Mouse (Mus musculus): Measurements from ENCODE around the gene Zfp78.

Zfp78 gene

DNA sequence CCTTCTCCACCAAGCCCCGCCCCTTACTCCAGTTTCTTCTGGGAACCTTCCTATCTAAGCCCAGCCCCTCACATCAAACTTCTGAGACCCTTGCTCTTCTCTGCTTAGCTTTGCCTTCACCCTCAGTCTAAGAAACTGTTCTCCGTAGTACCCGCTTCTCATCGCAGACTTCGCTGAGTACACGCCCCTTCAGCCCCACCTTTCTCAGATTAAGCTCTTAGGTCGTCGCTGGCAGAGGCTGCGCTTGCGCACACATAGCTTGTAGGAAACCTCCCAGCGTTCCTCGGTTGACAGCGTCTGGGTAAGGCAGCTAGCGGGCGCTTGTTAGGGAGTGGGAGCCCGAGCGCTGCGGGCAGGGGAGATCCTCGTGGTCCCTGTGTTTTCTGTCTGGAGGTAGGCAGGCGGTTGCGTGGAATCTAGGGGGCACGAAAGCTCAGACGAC is at the start of gene Zfp78:
TSS of gene Zfp78 (plus strand) at position 234 of the 442 bp plus-strand sequence.
- under 1% methylated on average over 23 of the region's 23 CpGs for WGBS

DNA sequence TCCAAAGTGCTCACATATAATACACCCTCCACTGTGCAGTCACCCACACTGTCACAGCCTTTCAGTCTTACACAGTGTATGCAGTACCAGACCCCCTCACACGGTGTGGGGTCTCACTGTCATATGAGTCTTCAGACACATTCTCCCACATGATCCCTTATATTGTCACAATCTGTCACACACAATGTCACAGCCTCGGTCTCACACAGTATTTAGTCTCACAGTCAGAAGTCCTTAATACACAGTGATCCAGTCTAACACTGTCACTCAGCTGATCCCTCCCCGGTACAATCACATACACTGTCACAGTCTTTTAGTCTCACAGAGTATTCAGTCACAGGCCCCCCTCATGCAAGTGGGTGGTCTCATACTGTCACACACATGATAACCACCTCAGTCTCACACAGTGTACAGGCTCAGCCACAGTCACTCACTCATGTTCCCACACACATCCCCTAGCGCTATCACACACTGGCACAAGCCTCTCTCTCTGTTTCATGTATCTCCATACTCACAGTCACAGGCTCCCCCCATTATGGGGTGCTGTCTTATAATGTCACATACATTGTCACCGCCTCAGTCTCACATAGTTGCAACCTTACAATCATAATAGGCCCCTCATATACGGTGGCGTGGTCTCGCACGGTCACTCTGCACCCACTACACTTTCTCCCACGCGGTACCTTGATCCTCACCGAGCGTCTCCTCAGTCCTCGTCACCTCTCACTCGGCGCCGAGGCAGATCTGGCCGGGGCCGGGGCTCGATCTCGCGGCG is 32.4 kb upstream of the Zfp78 start:
- 7% methylated on average over 23 of the region's 23 CpGs for WGBS

DNA sequence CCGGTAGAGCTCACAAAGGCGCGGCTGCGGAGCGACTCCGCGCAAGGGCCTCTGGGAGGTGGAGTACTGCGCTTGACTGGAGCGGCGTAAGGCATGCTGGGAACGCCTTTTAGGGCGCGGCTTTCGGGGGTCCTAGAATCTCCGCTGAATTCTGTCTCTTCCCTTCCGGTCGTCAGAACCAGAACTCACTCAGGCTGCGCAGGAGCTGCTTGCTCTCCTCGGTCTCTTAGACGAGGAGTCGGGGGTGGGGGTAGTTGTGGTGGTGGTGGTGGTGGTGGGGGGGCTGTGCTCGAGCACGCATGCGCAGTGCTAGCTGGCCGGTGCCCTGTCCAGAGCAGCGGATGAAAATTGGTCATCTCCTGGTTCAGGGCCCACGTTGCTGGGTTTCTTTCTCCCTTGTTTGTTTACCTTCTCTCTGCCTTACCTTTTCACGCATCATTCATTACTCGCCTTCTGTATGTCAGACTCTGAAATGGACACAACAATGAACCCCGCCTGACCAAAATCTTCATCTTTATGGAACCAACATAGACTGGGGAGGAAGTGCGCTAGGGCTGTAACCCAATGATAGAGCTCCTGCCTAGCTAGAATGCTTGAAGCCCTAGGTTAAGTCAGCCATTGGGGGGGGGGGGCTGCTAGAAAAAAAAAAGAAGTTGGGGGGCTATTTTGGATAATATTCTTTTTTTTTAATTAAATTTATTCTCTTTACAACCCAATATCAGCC is 31.7 kb upstream of the Zfp78 start, which contains the start of gene Zfp583:
TSS of gene Zfp583 (minus strand) at position 53 of the 724 bp plus-strand sequence.
- WGBS = 5% methylated on average over 31 of the region's 31 CpGs

DNA sequence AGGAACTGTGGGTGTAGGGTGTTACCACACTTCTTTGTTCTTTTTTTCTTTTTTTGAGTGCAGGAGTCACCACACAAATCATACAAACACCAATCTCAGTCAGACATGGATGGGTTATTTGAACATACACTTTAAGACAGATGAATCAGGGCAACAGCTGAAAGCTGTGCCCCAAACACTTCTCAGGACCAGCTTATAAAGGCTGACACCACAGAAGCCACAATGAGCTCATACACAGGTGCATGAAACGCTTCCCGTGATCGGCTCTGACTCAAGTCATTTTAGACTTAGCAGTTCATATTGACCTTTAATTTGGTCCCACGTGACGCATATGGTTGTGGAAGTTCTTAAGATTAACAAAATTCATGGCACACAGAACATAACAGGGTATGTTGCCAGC is 23.2 kb upstream of the Zfp78 start:
- 88% methylated on average over 5 of the region's 5 CpGs for whole genome bisulfite sequencing

DNA sequence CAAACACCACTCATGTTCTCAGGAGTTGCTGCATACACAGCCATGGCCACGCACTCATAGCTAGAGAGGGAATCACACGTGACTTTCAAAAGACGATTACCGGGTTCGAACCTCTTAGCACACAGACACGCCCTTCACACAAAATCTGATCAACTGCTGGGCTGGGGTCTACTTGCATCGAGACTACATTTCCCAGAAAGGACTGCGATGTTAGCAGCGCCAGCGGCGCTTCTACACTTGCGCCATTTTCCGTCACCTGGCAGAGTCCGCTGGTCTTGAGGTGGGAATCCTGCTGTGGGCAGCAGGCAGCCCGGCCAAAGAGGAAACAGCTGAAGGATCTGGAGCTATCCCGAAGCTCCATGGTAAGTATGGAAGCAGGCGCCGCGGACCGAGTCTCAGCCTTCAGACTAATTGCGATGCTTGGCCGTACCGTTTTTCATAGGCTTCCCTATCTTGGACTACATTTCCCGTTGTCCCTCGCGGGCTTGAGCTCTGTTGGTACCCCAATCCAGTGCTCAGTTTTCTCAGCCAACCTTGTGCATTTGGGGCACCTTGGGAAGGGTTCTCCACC is 19.5 kb upstream of the Zfp78 start, which contains the start of gene Gm3854:
TSS of gene Gm3854 (plus strand) at position 259 of the 571 bp plus-strand sequence.
- WGBS = under 1% methylated on average over 26 of the region's 26 CpGs

DNA sequence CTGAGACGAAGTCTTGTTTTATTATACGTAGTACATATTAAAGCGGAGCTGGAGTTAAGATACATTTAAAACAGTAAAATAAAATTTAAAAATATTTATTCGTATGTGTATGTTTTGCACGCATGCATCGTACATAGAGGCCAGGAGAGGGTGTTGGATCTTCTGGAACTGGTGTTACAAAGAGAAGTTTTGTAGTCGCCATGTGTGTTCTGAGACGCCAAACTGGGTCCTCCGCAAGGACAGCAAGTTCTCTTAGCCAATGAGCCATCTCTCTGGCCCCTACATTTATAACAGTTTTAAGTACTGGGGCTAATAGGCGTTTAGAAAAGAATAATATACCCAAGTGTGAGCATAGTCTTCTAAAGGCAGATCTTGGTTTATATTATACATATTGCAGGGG is 19.0 kb upstream of the Zfp78 start:
- WGBS = 21% methylated on average over 10 of the region's 10 CpGs

DNA sequence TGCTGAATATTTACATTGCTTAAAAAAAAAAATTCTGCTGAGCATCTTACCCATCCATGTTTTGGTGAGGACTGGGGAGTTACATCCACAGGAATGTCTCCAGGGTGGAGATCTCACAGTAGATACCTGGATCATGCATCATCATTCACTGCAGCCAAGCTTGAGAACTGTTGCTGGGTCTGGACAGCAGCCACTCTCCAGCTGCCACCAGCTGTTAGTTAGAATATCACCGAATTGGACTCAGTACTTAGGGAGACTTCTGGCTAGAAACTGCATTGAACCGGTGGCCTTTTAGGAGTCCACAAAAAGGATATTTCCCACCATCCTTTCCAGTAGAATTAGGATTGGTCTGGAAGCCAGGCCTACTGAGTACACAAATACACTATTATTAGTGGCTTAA is 5.0 kb upstream of the Zfp78 start:
- WGBS = 52% methylated on average over 2 of the region's 2 CpGs

DNA sequence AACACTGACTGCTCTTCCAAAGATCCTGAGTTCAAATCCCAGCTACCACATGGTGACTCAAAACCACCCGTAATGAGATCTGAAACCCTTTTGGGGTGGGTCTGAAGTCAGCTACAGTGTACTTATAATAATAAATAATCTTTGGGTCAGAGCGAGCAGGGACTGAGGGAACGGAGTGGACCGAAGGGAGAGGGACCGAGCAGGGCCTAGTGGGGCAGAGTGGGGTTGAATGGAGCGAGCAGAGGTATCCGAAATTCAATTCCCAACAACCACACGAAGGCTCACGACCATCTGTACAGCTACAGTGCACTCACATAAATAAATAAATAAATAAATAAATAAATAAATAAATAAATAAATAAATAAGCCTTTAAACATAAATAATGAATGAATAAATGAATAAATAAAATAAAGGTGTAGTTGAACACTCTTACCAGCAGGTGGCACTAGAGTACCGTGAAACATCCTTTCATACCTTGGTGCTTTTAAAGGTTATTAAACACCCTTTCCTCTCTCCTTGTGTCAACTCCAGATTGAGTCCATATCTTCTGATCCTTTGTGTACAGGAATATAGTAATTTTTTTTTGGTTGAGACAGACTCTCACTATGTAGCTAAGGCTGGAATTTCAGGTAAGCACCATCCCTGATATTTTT is 4.0 kb upstream of the Zfp78 start:
- 48% methylated on average over 10 of the region's 10 CpGs for WGBS

DNA sequence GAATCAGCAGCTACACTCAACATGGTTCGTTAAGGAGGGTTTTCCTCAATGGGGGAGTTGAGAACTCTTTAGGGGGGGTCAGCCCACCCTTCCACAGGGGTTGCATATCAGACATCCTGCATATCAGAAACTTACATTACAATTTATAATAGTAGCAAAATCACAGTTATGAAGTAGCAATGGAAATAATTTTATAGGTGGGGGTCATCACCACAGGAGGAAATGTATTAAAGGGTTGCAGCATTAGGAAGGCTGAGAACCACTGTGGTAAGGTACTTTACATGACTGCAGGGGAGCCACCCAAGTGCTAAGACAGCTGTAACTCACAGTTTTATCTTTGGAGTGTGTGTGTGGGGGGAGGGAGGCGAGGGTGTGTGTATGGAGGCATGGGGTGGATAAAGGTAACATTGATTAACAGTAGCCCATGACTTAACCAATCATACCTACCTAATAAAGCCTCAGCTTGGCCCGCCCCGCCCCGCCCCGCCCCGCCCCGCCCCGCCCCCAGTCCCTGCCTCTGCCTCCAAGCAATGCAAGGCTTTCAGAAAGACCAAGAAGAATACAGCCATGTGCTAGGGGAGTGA is 2.5 kb upstream of the Zfp78 start:
- 18% methylated on average over 9 of the region's 9 CpGs for WGBS

DNA sequence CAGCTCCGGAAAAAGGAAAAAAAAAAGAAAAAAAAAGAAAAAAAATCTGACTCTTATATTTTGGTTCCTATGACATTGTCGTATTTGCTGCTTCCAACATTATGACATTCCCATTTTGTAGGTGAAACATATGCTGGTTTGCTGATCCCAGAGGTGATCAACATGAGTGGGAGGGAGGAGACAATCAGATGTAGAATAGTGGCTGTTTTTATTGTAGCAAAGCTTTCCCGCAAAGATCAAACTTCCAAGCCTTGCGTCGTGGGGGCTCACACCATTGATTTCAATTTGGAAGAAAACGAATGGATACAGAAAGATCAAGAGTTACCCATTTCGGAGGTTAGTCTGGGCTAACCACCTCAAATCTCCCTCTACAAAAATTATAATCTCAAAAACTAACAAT is 1.3 kb upstream of the Zfp78 start:
- WGBS = 15% methylated on average over 7 of the region's 7 CpGs

DNA sequence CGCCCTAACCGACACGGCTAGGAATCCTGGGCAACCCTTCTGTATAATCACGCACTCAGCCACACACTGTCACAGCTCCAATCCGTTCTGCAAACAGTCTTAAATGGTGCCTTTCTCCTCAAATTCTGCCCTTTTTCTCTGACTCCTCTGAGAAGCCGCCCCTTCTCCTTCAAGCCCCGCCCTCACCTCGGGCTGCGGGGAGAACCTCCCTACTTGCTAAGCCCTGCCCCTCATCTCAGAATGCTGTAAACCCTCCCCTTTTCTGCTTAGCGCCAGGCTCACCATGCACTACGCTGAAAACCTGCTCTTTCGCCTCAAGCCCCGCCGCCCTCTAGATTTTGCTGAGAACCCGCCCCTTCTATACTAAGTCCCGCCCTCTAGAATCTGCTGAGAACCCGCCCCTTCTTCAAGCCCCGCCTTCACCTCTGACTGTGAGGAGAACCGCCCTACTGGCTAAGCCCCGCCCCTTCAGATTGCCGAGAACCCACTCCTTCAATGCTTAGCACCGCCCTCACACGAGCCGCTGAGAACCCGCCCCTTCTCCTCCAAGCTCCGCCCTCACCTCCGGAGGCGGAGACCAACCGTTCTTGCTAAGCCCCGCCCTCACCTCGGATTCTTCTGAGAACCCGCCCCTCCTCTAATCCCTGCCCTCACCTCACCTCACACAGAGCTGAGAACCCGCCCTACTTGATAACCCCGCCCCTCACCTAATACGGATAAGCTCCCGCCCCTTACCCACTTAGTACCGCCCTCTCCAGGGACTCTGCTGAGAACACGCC is 623 bp upstream of the Zfp78 start:
- WGBS = under 1% methylated on average over 38 of the region's 38 CpGs

DNA sequence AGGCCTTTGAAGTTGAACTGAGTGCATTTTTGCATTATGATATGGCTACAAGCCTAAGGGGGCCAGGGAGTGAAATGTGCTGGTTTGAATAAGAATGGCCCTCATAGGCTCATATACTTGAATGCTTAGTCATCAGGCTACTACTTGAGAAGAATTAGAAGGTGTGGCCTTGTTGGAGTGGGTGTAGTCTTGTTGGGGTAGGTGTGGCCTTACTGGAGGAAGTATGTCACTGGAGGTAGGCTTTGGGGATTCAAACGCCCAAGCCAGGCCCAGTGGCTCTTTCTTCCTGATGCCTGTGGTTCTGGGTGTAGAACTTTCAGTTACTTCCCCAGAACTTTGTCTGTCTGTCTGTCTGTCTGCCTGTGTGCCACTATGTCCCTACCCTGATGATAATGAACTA is 1.7 kb downstream of the Zfp78 start:
- WGBS = 61% methylated on average over 1 of the region's 1 CpGs

DNA sequence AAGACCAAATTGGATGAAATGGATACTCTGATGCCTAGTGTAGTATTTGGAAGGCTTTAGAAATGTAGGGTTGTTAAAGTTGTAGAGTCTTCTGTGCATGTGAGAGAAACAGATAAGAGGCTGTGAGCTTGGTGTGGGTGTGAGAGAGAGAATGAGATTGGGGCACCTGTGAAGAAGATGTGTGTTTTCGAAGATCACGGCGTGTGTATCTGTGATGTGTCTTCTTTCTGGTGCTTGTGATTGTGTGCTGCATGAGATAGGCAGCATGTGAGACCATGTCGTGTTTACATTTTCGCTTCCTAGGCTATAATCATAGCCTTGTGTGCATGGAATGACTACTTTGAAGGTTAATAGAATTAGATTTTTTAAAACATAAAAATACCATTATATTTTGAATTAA is 4.1 kb downstream of the Zfp78 start:
- WGBS = 94% methylated on average over 5 of the region's 5 CpGs

DNA sequence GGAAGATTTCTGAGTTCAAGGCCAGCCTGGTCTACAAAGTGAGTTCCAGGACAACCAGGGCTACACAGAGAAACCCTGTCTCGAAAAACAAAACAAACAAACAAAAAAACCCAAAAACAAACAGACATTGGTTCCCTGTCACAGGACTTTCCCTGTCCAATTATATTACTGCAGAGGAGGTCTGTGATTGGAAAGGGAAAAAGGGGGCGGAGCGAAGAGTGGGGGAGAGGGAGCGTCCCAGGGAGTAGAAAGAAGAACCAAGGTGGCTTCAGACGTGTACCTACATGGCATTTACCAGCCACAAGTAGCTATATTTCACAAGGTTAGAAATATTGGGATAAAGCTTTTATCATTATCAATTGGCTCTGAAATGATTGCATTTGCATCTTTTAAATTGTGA is 5.1 kb downstream of the Zfp78 start:
- WGBS = 91% methylated on average over 5 of the region's 5 CpGs

DNA sequence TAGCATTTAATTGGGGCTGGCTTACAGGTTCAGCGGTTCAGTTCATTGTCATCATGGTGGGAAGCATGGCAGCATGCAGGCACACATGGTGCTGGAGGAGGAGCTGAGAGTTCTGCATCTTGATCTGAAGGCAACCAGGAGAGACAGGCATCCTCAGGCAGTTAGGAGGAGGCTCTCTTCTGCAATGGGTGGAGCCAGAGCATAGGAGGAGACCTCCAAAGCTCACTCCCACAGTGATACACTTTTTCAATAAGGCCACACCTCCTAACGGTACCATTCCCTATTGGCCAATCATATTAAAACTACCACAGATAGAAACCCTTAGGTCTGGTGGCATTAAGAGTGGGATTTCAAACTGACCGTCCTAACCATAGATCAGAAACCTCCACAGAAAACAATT is 6.4 kb downstream of the Zfp78 start:
- WGBS = 87% methylated on average over 3 of the region's 3 CpGs

DNA sequence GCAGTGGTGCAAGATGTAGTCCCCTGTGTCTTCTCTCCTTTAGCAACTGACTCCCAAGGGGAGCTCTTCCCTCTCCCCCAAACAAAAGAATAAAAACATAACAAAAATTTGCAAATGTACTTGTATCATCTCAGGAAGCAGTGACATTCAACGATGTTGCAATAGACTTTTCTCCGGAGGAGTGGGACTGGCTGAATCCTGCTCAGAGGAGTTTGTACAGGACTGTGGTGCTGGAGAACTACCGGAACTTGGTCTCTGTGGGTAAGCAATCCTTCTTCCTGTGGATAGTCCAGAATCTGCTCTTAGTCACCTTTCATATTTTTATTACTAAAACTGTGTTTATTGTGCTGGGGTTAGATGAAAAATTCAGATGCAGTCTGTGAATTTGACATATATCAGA is 9.9 kb downstream of the Zfp78 start:
- WGBS = 91% methylated on average over 3 of the region's 3 CpGs

DNA sequence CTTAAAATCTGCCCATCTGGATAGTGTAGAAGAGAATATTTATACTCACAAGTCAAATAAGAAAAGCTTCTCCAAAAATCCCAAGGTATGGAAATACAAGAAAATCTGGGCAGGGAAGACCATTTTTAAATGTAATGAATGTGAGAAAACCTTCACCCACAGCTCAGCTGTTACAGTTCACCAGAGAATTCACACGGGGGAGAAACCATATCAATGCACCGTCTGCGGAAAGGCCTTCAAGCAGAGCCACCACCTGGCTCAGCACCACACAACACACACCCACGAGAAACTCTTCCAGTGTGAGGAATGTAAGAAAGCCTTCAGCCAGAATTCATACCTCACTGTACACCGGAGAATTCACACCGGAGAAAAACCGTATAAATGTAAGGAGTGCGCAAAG is 15.4 kb downstream of the Zfp78 start:
- WGBS = 54% methylated on average over 8 of the region's 8 CpGs

DNA sequence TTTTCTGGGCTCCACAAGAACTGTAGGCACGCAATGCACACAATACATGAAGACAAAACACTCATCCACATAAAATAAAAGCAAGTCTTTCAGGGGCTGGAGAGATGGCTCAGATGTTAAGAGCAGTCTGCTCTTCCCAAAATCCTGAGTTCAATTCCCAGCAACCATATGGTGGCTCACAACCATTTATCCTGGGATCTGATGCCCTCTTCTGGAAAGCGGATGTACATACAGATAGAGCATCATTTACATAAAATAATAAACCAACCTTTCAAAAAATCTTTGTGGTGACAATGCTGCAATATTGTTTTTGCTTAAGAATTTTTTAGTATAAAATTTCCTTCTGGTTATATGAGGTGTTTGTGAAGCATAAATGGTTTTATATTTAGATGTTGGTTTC is 18.4 kb downstream of the Zfp78 start:
- 89% methylated on average over 2 of the region's 2 CpGs for WGBS

DNA sequence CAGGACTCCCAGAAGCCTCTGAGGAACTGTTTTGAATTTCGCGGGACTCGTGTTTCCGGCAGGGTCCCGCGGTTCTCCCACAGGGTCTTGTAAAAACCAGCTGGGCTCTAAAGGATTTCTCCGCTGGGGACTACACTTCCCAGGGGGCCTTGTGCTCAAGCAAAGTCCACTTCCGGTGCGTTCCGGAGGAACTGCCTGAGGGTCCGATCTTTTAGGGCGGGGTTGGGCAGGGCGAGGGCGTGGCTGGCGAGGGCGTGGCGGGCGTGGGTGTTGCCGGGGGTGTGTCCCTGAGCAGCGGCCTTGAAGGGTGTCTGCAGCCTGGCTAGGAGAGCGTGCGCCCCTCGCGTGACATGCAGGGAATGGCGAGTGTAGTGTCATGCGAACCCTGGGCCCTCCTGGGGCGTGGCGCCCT is 20.0 kb downstream of the Zfp78 start, which contains the start of gene Zfp28:
TSS of gene Zfp28 (plus strand) at position 252 of the 412 bp plus-strand sequence.
- 1% methylated on average over 28 of the region's 28 CpGs for WGBS

DNA sequence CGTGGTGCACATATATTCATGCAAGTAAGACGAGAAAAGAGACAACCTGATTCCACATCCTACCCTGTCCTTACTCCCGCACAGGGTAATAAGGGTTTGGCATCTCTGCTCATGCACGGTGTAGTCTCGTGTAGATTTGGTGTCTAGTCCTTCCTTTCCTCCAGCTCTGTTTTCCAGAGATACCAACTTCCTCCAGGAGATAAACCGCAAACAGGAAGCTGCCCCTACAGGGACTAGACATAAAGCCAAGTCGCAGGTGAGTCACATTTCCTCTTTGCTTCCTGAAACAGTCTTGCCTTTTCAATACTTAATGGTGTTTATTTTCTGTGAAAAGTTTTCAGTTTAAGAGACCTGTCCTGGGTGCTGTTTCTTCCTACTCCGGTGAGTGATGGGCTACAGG is 20.9 kb downstream of the Zfp78 start:
- 61% methylated on average over 8 of the region's 8 CpGs for WGBS

DNA sequence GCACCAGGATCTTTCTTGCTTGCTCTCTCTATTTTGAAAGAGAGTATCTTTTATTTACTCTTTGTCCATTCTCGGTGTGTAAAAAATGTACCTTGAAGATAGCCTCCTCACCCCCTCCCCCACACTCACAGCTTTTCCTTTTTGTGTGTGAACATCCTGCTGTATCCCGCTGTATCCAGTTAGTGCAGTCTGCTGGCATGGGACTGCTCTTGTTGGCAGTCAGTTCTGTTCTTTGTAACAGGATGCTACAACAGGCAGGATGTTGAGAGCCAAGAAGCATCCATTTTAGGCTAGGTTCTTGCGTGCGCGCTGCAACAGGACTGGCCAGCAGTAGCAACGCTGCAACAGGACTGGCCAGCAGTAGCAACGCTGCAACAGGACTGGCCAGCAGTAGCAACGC is 23.9 kb downstream of the Zfp78 start:
- 58% methylated on average over 8 of the region's 8 CpGs for WGBS

All from cerebral cortex, adult 2 months (tissue).